Mouse (Mus musculus): ENCODE measurements around the gene Ptprcap. TPM values are rescaled to one million over a fixed set of nuclear protein-coding genes. Genes with fewer than 3 reads are reported as not detected.

Ptprcap gene
- polyA plus RNA-seq, 3 experiments from 2014 or later, result 802 to 889 (median 855) TPM

GRCm38 (mm10) chr19:4125741-4126696, 27.4 kb upstream of the Ptprcap start, which contains the start of gene Aip:
Gene Aip, minus strand, starts transcription at chr19:4125858.
- peak; percentile 75 for ATAC-seq

GRCm38 (mm10) chr19:4126759-4127495, 26.5 kb upstream of the Ptprcap start:
- no peak for ATAC-seq

- ATAC-seq, result no peak
Measured at GRCm38 (mm10) chr19:4129462-4129861, 23.9 kb upstream of the Ptprcap start.

GRCm38 (mm10) chr19:4130106-4130505, 23.3 kb upstream of the Ptprcap start:
- no peak for ATAC-seq

GRCm38 (mm10) chr19:4131075-4131474, 22.3 kb upstream of the Ptprcap start:
- no peak for ATAC-seq

- no peak for ATAC-seq
Measured at GRCm38 (mm10) chr19:4131768-4132167, 21.6 kb upstream of the Ptprcap start.

- no peak for ATAC-seq
Measured at GRCm38 (mm10) chr19:4134354-4134753, 19.1 kb upstream of the Ptprcap start.

GRCm38 (mm10) chr19:4135229-4135962, 18.0 kb upstream of the Ptprcap start:
- ATAC-seq, result peak; percentile 85

GRCm38 (mm10) chr19:4135963-4136345, 17.4 kb upstream of the Ptprcap start:
- peak; percentile 74 for ATAC-seq

- ATAC-seq, result no peak
Measured at GRCm38 (mm10) chr19:4136463-4136862, 16.9 kb upstream of the Ptprcap start.

GRCm38 (mm10) chr19:4137913-4138312, 15.5 kb upstream of the Ptprcap start:
- no peak for ATAC-seq

GRCm38 (mm10) chr19:4139446-4139845, 14.0 kb upstream of the Ptprcap start, which contains the start of gene Gpr152:
Gene Gpr152, plus strand, starts transcription at chr19:4139787.
- no peak for ATAC-seq

GRCm38 (mm10) chr19:4140147-4140546, 13.3 kb upstream of the Ptprcap start:
- no peak for ATAC-seq

- no peak for ATAC-seq
Measured at GRCm38 (mm10) chr19:4142416-4143173, 10.8 kb upstream of the Ptprcap start.

GRCm38 (mm10) chr19:4143759-4144268, 9.6 kb upstream of the Ptprcap start, which contains the start of gene Cabp4:
Gene Cabp4, minus strand, starts transcription at chr19:4144033.
- no peak for ATAC-seq

- no peak for ATAC-seq
Measured at GRCm38 (mm10) chr19:4144550-4145498, 8.6 kb upstream of the Ptprcap start.

GRCm38 (mm10) chr19:4145936-4146335, 7.5 kb upstream of the Ptprcap start:
- ATAC-seq, result no peak

GRCm38 (mm10) chr19:4146366-4147021, 6.9 kb upstream of the Ptprcap start:
- ATAC-seq, result no peak

- ATAC-seq, result no peak
Measured at GRCm38 (mm10) chr19:4147022-4147405, 6.4 kb upstream of the Ptprcap start.

All from inflammation-experienced regulatory T-cells, adult 6 months (primary cell).